Mouse (Mus musculus): ENCODE results near the gene Gabrd. TPM values are rescaled to one million over a fixed set of nuclear protein-coding genes. Genes with fewer than 3 reads are reported as not detected.

The Gabrd gene
- polyA plus RNA-seq, 1 experiment from 2014 or later, result not detected

DNA sequence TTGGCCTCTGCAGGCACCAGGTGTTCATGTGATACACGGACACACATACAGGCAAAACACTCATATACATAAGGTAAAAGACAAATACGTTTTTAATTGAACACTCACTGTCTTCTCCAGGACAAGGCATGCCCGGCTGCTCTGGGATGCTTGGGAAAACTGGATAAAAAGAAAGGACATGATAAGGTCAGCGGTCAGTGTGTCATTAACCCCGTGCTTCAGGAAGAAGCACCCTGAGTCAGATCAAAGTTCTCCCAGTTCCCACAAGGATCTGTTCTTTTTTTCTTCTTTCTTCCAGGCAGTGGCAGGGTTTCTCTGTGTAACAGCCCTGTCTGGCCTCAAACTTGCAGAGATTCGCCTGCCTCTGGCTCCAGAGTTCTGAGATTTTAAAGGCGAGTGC, 43.4 kb downstream of the Gabrd start:
- Histone ChIP-seq H3K27me3 (ENCODE audit: control insufficient read depth, insufficient read depth, low read length) (peaks cover 2% of the 10 kb centered on the region; the same call in 1 of the 2 replicates), H3K4me1 (ENCODE audit: control insufficient read depth, insufficient read depth, low read length) (no peaks in the 10 kb centered on the region), H3K4me3 (ENCODE audit: low read depth, low read length) (no peak overlapping the region), H3K27ac (ENCODE audit: low read depth, low read length) (no peak overlapping the region), H3K9ac (ENCODE audit: low read length) (no peak overlapping the region), H3K9me3 (ENCODE audit: control insufficient read depth, low read length) (no peaks in the 10 kb centered on the region), H3K36me3 (ENCODE audit: control insufficient read depth, insufficient read depth, low read length) (no peaks in the 10 kb centered on the region), H3K4me2 (no peak overlapping the region)
- 82% methylated on average over 7 of the region's 7 CpGs for WGBS
- DNase-seq (ENCODE audit: low spot score, missing footprints) (no peak), ATAC-seq (ENCODE audit: low FRiP score) (no peak)

DNA sequence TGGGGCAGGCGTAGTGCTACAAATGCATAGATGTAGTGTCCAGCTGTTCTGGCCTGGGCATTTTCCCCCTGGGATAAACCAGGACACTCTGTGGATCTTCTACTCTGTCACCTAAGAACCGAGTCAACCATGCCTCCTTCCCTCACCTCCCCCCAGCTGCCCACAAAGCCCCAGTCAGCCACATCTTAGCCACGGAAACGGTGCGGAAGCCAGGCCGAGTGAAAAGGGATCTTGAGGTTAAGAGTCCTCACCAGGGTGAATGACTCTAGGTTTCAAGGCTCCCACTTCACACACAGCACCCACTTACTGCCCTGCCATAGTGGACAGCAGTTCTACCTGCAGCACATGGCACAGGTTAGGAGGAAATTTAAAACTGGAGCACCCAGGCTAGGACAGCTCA, 43.9 kb downstream of the Gabrd start:
- Histone ChIP-seq H3K9ac (ENCODE audit: low read length) (no peak overlapping the region), H3K4me1 (ENCODE audit: control insufficient read depth, insufficient read depth, low read length) (no peaks in the 10 kb centered on the region)
- WGBS, result 87% methylated on average over 6 of the region's 6 CpGs

DNA sequence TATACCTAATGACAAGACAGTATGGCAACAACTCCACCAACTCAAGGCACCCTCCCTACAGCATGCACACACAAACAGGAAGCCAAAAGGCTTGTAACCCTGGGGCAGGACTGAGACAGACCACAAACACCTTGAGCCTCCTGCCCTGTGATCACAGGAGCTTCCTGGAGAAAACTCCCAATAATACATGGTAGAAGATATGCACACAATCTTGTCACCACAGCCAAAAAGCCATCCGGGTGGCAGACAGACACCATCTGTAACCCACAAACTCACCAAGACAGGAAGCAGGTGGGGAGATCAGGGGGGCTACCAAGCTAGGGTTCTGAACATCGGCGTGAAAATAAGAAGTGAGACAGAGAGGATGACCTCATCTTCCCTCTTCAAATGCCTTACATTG, 45.3 kb downstream of the Gabrd start:
- H3K4me2 ChIP-seq, result no peak overlapping the region
- no peak for ATAC-seq (ENCODE audit: low FRiP score)
- H3K9me3 ChIP-seq (ENCODE audit: control insufficient read depth, low read length), result no peaks in the 10 kb centered on the region
- WGBS, result 94% methylated on average over 3 of the region's 3 CpGs
- no peaks in the 10 kb centered on the region for H3K4me1 ChIP-seq (ENCODE audit: control insufficient read depth, insufficient read depth, low read length)
- no peak overlapping the region for H3K4me3 ChIP-seq (ENCODE audit: low read depth, low read length)
- no peak overlapping the region for H3K27ac ChIP-seq (ENCODE audit: low read depth, low read length)
- H3K9ac ChIP-seq (ENCODE audit: low read length), result no peak overlapping the region
- no peak for DNase-seq (ENCODE audit: low spot score, missing footprints)
- H3K36me3 ChIP-seq (ENCODE audit: control insufficient read depth, insufficient read depth, low read length), result no peaks in the 10 kb centered on the region
- no peaks in the 10 kb centered on the region for H3K27me3 ChIP-seq (ENCODE audit: control insufficient read depth, insufficient read depth, low read length)

More for the DNA sequence above, 43.9 kb downstream of the Gabrd start:
- no peak for DNase-seq (ENCODE audit: low spot score, missing footprints)
- Histone ChIP-seq H3K4me3 (ENCODE audit: low read depth, low read length) (no peak overlapping the region), H3K36me3 (ENCODE audit: control insufficient read depth, insufficient read depth, low read length) (no peaks in the 10 kb centered on the region), H3K27me3 (ENCODE audit: control insufficient read depth, insufficient read depth, low read length) (no peaks in the 10 kb centered on the region; the same call in 1 of the 2 replicates), H3K9me3 (ENCODE audit: control insufficient read depth, low read length) (no peaks in the 10 kb centered on the region), H3K27ac (ENCODE audit: low read depth, low read length) (no peak overlapping the region), H3K4me2 (no peak overlapping the region)
- no peak for ATAC-seq (ENCODE audit: low FRiP score)

DNA sequence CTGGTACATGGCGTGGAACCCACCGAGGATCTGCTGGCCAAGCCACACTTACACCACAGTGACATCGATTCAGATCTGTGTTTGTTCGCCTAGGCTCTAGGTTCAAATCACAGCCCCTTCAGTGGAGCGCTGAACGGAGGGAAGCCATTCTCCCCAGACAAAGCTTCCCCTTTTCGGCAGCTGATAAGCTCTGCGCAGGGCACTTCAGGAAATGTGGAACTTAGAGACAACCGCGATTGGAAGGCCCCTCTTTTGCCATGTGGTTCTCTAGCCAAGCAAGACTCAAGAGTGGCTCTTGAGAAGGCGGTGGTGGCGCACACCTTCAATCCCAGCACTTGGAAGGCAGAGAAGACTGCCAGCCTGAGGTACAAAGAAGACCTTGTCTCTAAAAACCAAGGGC, 51.6 kb downstream of the Gabrd start:
- H3K4me2 ChIP-seq, result no peak overlapping the region
- no peak overlapping the region for H3K27ac ChIP-seq (ENCODE audit: low read depth, low read length)

DNA sequence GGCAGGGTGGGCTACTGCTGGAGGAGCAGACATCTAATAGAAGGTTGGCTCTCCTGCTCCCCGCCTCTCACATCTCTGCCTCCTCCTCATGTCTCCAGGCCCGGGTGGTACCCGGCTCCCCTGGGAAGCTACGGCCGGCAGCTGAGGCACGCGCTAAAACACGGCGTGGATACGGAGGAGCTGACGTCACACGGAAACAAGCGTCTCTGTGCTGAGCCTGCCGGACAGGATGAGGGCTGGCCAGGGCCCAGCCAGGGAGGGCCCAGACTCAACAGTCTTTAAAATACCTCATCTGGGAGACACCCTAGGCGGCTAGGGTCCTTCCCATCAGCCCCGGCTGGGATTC, 52.3 kb downstream of the Gabrd start:
- DNase-seq (ENCODE audit: low spot score, missing footprints), result no peak
- H3K27me3 ChIP-seq (ENCODE audit: control insufficient read depth, insufficient read depth, low read length), result peaks cover 8% of the 10 kb centered on the region
- peak overlapping the region; percentile 57 for H3K4me3 ChIP-seq (ENCODE audit: low read depth, low read length)
- H3K9ac ChIP-seq (ENCODE audit: low read length), result peak overlapping the region; percentile 81
- peak; percentile 92 for ATAC-seq (ENCODE audit: low FRiP score)
- H3K36me3 ChIP-seq (ENCODE audit: control insufficient read depth, insufficient read depth, low read length), result no peaks in the 10 kb centered on the region
- H3K4me1 ChIP-seq (ENCODE audit: control insufficient read depth, insufficient read depth, low read length), result peaks cover 10% of the 10 kb centered on the region
- H3K4me2 ChIP-seq, result peak overlapping the region; percentile 96
- no peaks in the 10 kb centered on the region for H3K9me3 ChIP-seq (ENCODE audit: control insufficient read depth, low read length)
- peak overlapping the region; percentile 58; the same call in 1 of the 2 replicates for H3K27ac ChIP-seq (ENCODE audit: low read depth, low read length)
- 2% methylated on average over 16 of the region's 16 CpGs for WGBS

More for the DNA sequence above, 51.6 kb downstream of the Gabrd start:
- peaks cover 10% of the 10 kb centered on the region for H3K4me1 ChIP-seq (ENCODE audit: control insufficient read depth, insufficient read depth, low read length)
- H3K36me3 ChIP-seq (ENCODE audit: control insufficient read depth, insufficient read depth, low read length), result no peaks in the 10 kb centered on the region
- peaks cover 8% of the 10 kb centered on the region for H3K27me3 ChIP-seq (ENCODE audit: control insufficient read depth, insufficient read depth, low read length)
- no peaks in the 10 kb centered on the region for H3K9me3 ChIP-seq (ENCODE audit: control insufficient read depth, low read length)
- WGBS, result 94% methylated on average over 12 of the region's 12 CpGs
- ATAC-seq (ENCODE audit: low FRiP score), result no peak
- H3K9ac ChIP-seq (ENCODE audit: low read length), result no peak overlapping the region; the same call in 1 of the 2 replicates
- DNase-seq (ENCODE audit: low spot score, missing footprints), result no peak
- no peak overlapping the region for H3K4me3 ChIP-seq (ENCODE audit: low read depth, low read length)

DNA sequence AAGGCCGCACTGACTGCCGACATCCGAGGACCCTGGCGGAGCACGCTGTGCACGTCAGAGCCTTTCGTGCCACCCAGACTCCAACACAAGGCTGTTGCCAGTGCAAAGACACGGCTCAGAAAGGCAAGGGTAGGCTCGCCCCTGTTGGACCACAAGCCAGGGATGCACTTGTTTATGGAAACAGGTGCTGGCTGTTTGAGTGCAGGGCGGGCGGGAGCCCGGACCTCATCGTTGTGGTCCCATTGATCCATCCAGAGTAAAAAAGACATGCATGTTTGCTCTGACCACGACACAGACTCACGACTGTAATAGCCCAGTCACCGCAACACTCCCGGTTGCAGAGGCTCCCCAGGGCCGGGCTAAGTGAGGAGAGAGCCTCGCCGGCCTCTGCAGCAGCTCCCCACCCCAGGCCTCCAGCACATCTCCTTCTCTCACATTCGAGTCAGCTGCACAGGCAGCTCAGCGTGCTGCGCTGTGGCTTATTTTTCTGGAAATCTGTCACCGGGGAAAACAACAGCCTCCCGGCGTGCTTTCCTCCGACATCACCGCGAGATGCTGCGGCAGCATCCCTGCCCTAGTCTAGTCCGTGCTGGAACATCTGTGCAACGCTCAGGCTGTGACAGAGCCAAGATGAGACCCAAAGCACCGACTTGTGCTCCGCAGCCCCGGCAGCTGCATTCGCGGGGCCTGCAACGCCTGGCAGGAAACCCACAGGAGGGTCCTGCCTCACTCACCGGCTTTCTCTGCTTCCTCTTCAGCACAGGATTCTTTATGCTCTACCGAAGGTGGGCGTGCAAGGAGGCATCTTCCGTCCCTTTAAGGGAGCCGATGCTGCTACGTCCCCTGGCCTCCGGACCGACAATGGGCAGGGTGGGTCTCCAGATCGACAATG, 53.0 kb downstream of the Gabrd start:
- Histone ChIP-seq H3K36me3 (ENCODE audit: control insufficient read depth, insufficient read depth, low read length) (no peaks in the 10 kb centered on the region), H3K27ac (ENCODE audit: low read depth, low read length) (peak overlapping the region; percentile 58; the same call in 1 of the 2 replicates), H3K9me3 (ENCODE audit: control insufficient read depth, low read length) (no peaks in the 10 kb centered on the region), H3K9ac (ENCODE audit: low read length) (peak overlapping the region; percentile 81), H3K27me3 (ENCODE audit: control insufficient read depth, insufficient read depth, low read length) (peaks cover 8% of the 10 kb centered on the region), H3K4me2 (peak overlapping the region; percentile 96), H3K4me3 (ENCODE audit: low read depth, low read length) (peak overlapping the region; percentile 57), H3K4me1 (ENCODE audit: control insufficient read depth, insufficient read depth, low read length) (peaks cover 10% of the 10 kb centered on the region)
- WGBS, result 6% methylated on average over 47 of the region's 47 CpGs
- DNase-seq (ENCODE audit: low spot score, missing footprints), result peak; percentile 97
- peak; percentile 68 for ATAC-seq (ENCODE audit: low FRiP score)

DNA sequence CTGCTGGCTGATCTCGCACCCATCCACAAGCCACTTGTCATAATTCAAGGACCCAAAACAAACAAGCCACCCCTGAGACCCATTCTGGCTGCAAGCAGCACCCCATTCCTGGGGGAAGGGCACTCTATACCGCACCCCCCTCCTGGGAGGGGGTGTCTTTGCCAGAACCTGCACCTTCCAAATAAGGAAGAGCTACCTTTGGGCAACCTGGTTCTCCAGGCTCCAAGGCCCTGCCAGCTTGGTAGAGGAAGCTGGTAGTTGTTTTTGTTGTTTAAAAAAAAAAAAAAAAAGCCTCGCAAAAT, 53.7 kb downstream of the Gabrd start:
- 59% methylated on average over 3 of the region's 3 CpGs for WGBS
- H3K36me3 ChIP-seq (ENCODE audit: control insufficient read depth, insufficient read depth, low read length), result no peaks in the 10 kb centered on the region
- H3K27me3 ChIP-seq (ENCODE audit: control insufficient read depth, insufficient read depth, low read length), result peaks cover 8% of the 10 kb centered on the region
- H3K4me3 ChIP-seq (ENCODE audit: low read depth, low read length), result peak overlapping the region; percentile 57
- H3K27ac ChIP-seq (ENCODE audit: low read depth, low read length), result no peak overlapping the region
- no peaks in the 10 kb centered on the region for H3K9me3 ChIP-seq (ENCODE audit: control insufficient read depth, low read length)
- peak overlapping the region; percentile 81; the same call in 1 of the 2 replicates for H3K9ac ChIP-seq (ENCODE audit: low read length)
- no peak for ATAC-seq (ENCODE audit: low FRiP score)
- H3K4me1 ChIP-seq (ENCODE audit: control insufficient read depth, insufficient read depth, low read length), result peaks cover 10% of the 10 kb centered on the region
- DNase-seq (ENCODE audit: low spot score, missing footprints), result no peak
- peak overlapping the region; percentile 96 for H3K4me2 ChIP-seq

DNA sequence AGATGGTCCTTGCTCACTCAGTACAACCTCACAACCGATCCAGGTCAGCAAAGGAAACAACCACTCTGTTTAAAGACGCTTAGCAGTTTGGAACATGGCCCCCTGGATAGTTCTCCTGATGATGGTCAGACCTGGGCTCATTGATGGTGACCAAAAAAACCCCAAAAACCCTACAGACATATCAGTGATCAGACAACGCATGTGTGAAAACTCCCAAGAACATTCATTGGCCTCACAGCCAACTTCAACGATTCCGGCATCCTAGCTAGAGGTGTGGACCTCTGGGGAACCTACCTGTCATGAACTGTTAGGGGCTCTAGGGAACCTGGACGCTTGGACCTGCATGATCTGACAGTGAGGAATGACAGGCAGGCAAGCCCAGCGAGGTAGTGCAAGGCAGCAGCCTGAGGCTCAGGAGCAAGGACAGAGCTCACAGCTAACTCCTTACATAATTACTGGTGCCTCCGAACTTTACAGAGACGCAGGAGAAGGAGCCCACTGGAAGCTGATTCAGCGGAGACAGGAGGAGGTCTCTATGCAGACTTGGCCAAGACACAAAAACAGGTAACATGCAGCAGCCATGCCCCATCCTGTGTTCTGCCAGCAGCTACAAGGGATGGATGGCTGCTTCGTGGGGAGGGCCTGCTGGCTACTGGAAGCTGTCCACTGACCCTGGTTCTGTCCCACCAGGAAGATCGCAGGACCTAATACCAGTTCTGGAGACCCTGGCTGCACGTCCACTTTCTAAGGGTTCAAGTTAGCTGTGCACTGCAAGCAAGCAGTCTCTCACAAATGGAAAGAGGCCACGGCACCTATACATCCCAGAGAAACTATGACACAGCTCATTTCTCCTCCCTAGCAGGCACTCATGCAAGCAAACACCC, 54.3 kb downstream of the Gabrd start:
- no peak for DNase-seq (ENCODE audit: low spot score, missing footprints)
- Histone ChIP-seq H3K9ac (ENCODE audit: low read length) (peak overlapping the region; percentile 81; the same call in 1 of the 2 replicates), H3K4me1 (ENCODE audit: control insufficient read depth, insufficient read depth, low read length) (peaks cover 10% of the 10 kb centered on the region), H3K27ac (ENCODE audit: low read depth, low read length) (no peak overlapping the region), H3K36me3 (ENCODE audit: control insufficient read depth, insufficient read depth, low read length) (no peaks in the 10 kb centered on the region), H3K4me2 (peak overlapping the region; percentile 96), H3K27me3 (ENCODE audit: control insufficient read depth, insufficient read depth, low read length) (peaks cover 8% of the 10 kb centered on the region), H3K9me3 (ENCODE audit: control insufficient read depth, low read length) (no peaks in the 10 kb centered on the region), H3K4me3 (ENCODE audit: low read depth, low read length) (peak overlapping the region; percentile 57)
- ATAC-seq (ENCODE audit: low FRiP score), result no peak
- 81% methylated on average over 14 of the region's 14 CpGs for WGBS

Data from midbrain, embryonic 11.5 days (tissue).